Mouse (Mus musculus) bone marrow macrophage, adult 2 months (primary cell): ENCODE data around the gene Gabra6.

ENCODE experiments used
- CTCF ChIP-seq: IDR thresholded peaks from 2 replicates; pipeline ENCODE4 v1.5.1; 2012; ENCODE audit warnings: low read depth, mild to moderate bottlenecking, low read length, moderate library complexity
- POLR2A ChIP-seq: IDR thresholded peaks from 2 replicates; pipeline ENCODE4 v1.6.1; 2012; ENCODE audit warnings: mild to moderate bottlenecking, low read depth, low read length, borderline replicate concordance

DNA sequence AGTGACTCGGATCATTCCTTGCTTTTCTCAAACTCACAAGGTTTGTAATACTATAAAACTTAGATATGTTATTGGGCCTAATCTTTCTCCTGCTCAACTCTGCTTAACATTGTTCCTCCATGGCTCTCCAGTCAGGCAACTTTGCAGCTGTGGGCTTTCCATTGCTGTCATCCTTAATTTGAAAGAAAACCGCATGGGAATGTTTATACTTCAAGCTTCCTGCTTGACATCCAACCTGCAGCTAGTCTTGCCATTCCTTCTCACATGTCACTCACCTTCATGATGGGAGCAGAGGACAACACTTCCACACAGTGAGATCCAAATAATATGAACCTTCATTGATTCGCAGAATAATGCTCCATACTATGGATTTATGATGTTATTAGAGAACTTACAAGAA, 2.9 kb downstream of the Gabra6 start:
- TF ChIP-seq CTCF (no peak), POLR2A (no peak)
